Mouse (Mus musculus) A20 (cell line): ENCODE measurements around the gene Rhpn2.

ENCODE experiments used
- DNase-seq: peaks from one replicate; pipeline ENCODE4 v3.0.0-alpha.2; 2011; ENCODE audit warnings: low read depth, low spot score

Gene Rhpn2

GRCm38 (mm10) chr7:35347918-35348700 lies 14.1 kb downstream of the Rhpn2 start:
- no peak for DNase-seq

GRCm38 (mm10) chr7:35349022-35349421 lies 15.1 kb downstream of the Rhpn2 start:
- no peak for DNase-seq

GRCm38 (mm10) chr7:35349886-35350684 lies 16.1 kb downstream of the Rhpn2 start:
- DNase-seq: no peak

- DNase-seq: no peak
Observed at GRCm38 (mm10) chr7:35351155-35351554, 17.2 kb downstream of the Rhpn2 start.

- no peak for DNase-seq
Observed at GRCm38 (mm10) chr7:35353306-35353705, 19.3 kb downstream of the Rhpn2 start.

GRCm38 (mm10) chr7:35355303-35355872 lies 21.4 kb downstream of the Rhpn2 start:
- DNase-seq: no peak

- no peak for DNase-seq
Observed at GRCm38 (mm10) chr7:35357621-35358020, 23.7 kb downstream of the Rhpn2 start.

- DNase-seq: no peak
Observed at GRCm38 (mm10) chr7:35362253-35362652, 28.3 kb downstream of the Rhpn2 start.

GRCm38 (mm10) chr7:35362868-35363267 lies 28.9 kb downstream of the Rhpn2 start:
- no peak for DNase-seq

GRCm38 (mm10) chr7:35365161-35365910 lies 31.4 kb downstream of the Rhpn2 start:
- DNase-seq: no peak

- DNase-seq: no peak
Observed at GRCm38 (mm10) chr7:35371096-35371495, 37.1 kb downstream of the Rhpn2 start.

GRCm38 (mm10) chr7:35372483-35373017 lies 38.6 kb downstream of the Rhpn2 start:
- DNase-seq: no peak

- no peak for DNase-seq
Observed at GRCm38 (mm10) chr7:35373146-35373989, 39.4 kb downstream of the Rhpn2 start.

GRCm38 (mm10) chr7:35374265-35374664 lies 40.3 kb downstream of the Rhpn2 start:
- DNase-seq: no peak

- no peak for DNase-seq
Observed at GRCm38 (mm10) chr7:35376623-35377022, 42.7 kb downstream of the Rhpn2 start.

GRCm38 (mm10) chr7:35379492-35380119 lies 45.6 kb downstream of the Rhpn2 start:
- DNase-seq: no peak

GRCm38 (mm10) chr7:35380351-35380750 lies 46.4 kb downstream of the Rhpn2 start:
- DNase-seq: peak; percentile 46

- DNase-seq: peak; percentile 51
Observed at GRCm38 (mm10) chr7:35381861-35382260, 47.9 kb downstream of the Rhpn2 start.

- peak; percentile 59 for DNase-seq
Observed at GRCm38 (mm10) chr7:35382706-35383353, 48.9 kb downstream of the Rhpn2 start.
